In genomic region chr6:38149483-38149882, GRCm38 (mm10) we compare ENCODE assay signal across 26 mouse cellular contexts. TPM values are rescaled to one million over a fixed set of nuclear protein-coding genes. Genes with fewer than 3 reads are reported as not detected.
DNase-seq lines count a peak whose midpoint lies in the region; ATAC-seq and TF ChIP-seq lines count a peak whose summit lies in the region.
"Had no signal": no experiment of that assay in that cellular context is flagged by ENCODE, and none has a peak within 500 bp of the region (broad histone marks: within the 10 kb centered on the region; RNA-seq: fewer than 3 reads in every experiment).

No protein-coding gene starts in this region.

- H3K9me3 ChIP-seq in forebrain, embryonic 11.5 days (ENCODE audit: control insufficient read depth, low read length) = no peaks in the 10 kb centered on the region
- no peaks in the 10 kb centered on the region for H3K9me3 ChIP-seq in forebrain, postnatal 0 days (ENCODE audit: low read length)
- no peaks in the 10 kb centered on the region for H3K9me3 ChIP-seq in limb, embryonic 11.5 days (ENCODE audit: control insufficient read depth, low read length)
- H3K9me3 ChIP-seq in limb, embryonic 10.5 days (replicated peaks) = no peaks in the 10 kb centered on the region
- H3K9me3 ChIP-seq: G1E had no signal

- peak; percentile 50 for DNase-seq in forebrain, embryonic 11.5 days (ENCODE audit: low spot score)
- no peak for DNase-seq in forebrain, postnatal 0 days
- DNase-seq in heart, adult 11 months = peak; percentile 68
- no peak for DNase-seq in heart, postnatal 14 days
- no peak for DNase-seq in limb, embryonic 11.5 days (ENCODE audit: low spot score)
- DNase-seq in limb, embryonic 10.5 days (ENCODE audit: low spot score) = no peak
- DNase-seq in retina, postnatal 1 day = peak; percentile 21
- no peak for DNase-seq in retina, embryonic 14.5 days (ENCODE audit: low spot score)
- DNase-seq: adrenal gland, adult 2 months; adrenal gland, adult 8-10 months; adrenal gland, postnatal 10 days; adrenal gland, postnatal 14 days; adrenal gland, postnatal 25 days; adrenal gland, postnatal 36 days; B cell, adult 2 months; cerebellum, adult 11 months; cerebellum, adult 11-12 months had no signal

- no peaks in the 10 kb centered on the region; the same call in 1 of the 2 replicates for H3K36me3 ChIP-seq in forebrain, embryonic 11.5 days (ENCODE audit: control insufficient read depth, insufficient read depth, low read length)
- peaks cover 51% of the 10 kb centered on the region for H3K36me3 ChIP-seq in forebrain, postnatal 0 days (ENCODE audit: insufficient read depth)
- H3K36me3 ChIP-seq in limb, embryonic 11.5 days (ENCODE audit: control insufficient read depth, insufficient read depth, low read length) = peaks cover 5% of the 10 kb centered on the region; the same call in 1 of the 2 replicates
- peaks cover 74% of the 10 kb centered on the region for H3K36me3 ChIP-seq in limb, embryonic 10.5 days
- H3K36me3 ChIP-seq: G1E had no signal

- H3K4me2 ChIP-seq in forebrain, embryonic 11.5 days (ENCODE audit: low read depth, low read length, severe bottlenecking) = no peak overlapping the region
- no peak overlapping the region for H3K4me2 ChIP-seq in forebrain, postnatal 0 days (ENCODE audit: low read depth)
- no peak overlapping the region for H3K4me2 ChIP-seq in limb, embryonic 11.5 days (ENCODE audit: low read depth, severe bottlenecking)

- 80% methylated on average over 19 of the region's 19 CpGs for WGBS in forebrain, embryonic 11.5 days
- WGBS in forebrain, postnatal 0 days = 78% methylated on average over 19 of the region's 19 CpGs
- WGBS in limb, embryonic 11.5 days = 89% methylated on average over 19 of the region's 19 CpGs
- WGBS in limb, embryonic 10.5 days = 91% methylated on average over 19 of the region's 19 CpGs

- H3K27me3 ChIP-seq in forebrain, embryonic 11.5 days (ENCODE audit: control insufficient read depth, insufficient read depth, low read length) = no peaks in the 10 kb centered on the region
- H3K27me3 ChIP-seq in forebrain, postnatal 0 days (ENCODE audit: insufficient read depth, low read length) = no peaks in the 10 kb centered on the region
- H3K27me3 ChIP-seq in limb, embryonic 11.5 days (ENCODE audit: control insufficient read depth, insufficient read depth, low read length) = no peaks in the 10 kb centered on the region
- H3K27me3 ChIP-seq in limb, embryonic 10.5 days (ENCODE audit: low read depth, poor library complexity, severe bottlenecking) = no peaks in the 10 kb centered on the region
- H3K27me3 ChIP-seq: CH12.LX, Patski had no signal

- H3K4me3 ChIP-seq in forebrain, embryonic 11.5 days (ENCODE audit: low read depth, low read length) = no peak overlapping the region
- no peak overlapping the region for H3K4me3 ChIP-seq in forebrain, postnatal 0 days (ENCODE audit: low read depth, low read length)
- H3K4me3 ChIP-seq in limb, embryonic 11.5 days (ENCODE audit: low read depth, low read length) = no peak overlapping the region
- H3K4me3 ChIP-seq in limb, embryonic 10.5 days = no peak overlapping the region

- no peaks in the 10 kb centered on the region for H3K4me1 ChIP-seq in forebrain, embryonic 11.5 days (replicated peaks; ENCODE audit: control insufficient read depth, insufficient read depth, low read length)
- H3K4me1 ChIP-seq in forebrain, postnatal 0 days (ENCODE audit: insufficient read depth) = no peaks in the 10 kb centered on the region
- H3K4me1 ChIP-seq in limb, embryonic 11.5 days (ENCODE audit: control insufficient read depth, insufficient read depth, low read length) = no peaks in the 10 kb centered on the region; the same call in 1 of the 2 replicates
- H3K4me1 ChIP-seq in limb, embryonic 10.5 days = peaks cover 17% of the 10 kb centered on the region

- TF ChIP-seq CTCF in forebrain, postnatal 0 days (IDR thresholded peaks at IDR 0.05; ENCODE audit: low read depth) = no peak

- intact Hi-C loops in heart, postnatal 14 days (cut with DNase I) = no loop called here

- H3K27ac ChIP-seq in forebrain, embryonic 11.5 days (ENCODE audit: low read depth, low read length) = no peak overlapping the region
- H3K27ac ChIP-seq in forebrain, postnatal 0 days (ENCODE audit: low read depth, low read length) = no peak overlapping the region
- H3K27ac ChIP-seq in limb, embryonic 11.5 days (replicated peaks; ENCODE audit: low read depth, low read length) = no peak overlapping the region
- no peak overlapping the region for H3K27ac ChIP-seq in limb, embryonic 10.5 days

- no peak for ATAC-seq in forebrain, embryonic 11.5 days (replicated peaks; ENCODE audit: low FRiP score)
- ATAC-seq in forebrain, postnatal 0 days = no peak
- ATAC-seq in limb, embryonic 11.5 days (ENCODE audit: insufficient number of reproducible peaks, low FRiP score, low TSS enrichment, low read depth) = 0 out of 2 replicates have a peak, but pooled peaks have one; percentile 36
- ATAC-seq: activated CD4-positive, CD25-positive, alpha-beta regulatory T cell, adult 4 months; CD4-positive, CD25-positive, alpha-beta regulatory T cell, adult 4 months; Patski had no signal

- no peak overlapping the region for H3K9ac ChIP-seq in forebrain, embryonic 11.5 days (ENCODE audit: low read length)
- H3K9ac ChIP-seq in forebrain, postnatal 0 days = no peak overlapping the region
- H3K9ac ChIP-seq in limb, embryonic 11.5 days (ENCODE audit: low read length) = no peak overlapping the region

RNA-seq across cellular contexts. Expression of gene Atp6v0a4, which starts 25.1 kb away (rescaled TPM):
- not detected in 2 replicates for polyA plus RNA-seq in forebrain, embryonic 11.5 days (2014; fragmentation: Nextera tagmentation; extraction: Ambion mirVana)
- total RNA-seq in forebrain, postnatal 0 days (2014; rRNA removed) = 0.33 and 2.6 TPM in 2 replicates
- polyA plus RNA-seq in forebrain, postnatal 0 days (2015; fragmentation: Nextera tagmentation; extraction: Ambion mirVana) = 0.14 and 0.15 TPM in 2 replicates
- 1 to 10 TPM; 2.8 to 3.5 TPM for total RNA-seq in heart, postnatal 14 days (2021)
- not detected in 2 replicates for polyA plus RNA-seq in limb, embryonic 11.5 days (2014; fragmentation: Nextera tagmentation; extraction: Ambion mirVana)
- polyA plus RNA-seq in limb, embryonic 10.5 days (2016; fragmentation: Nextera tagmentation; extraction: Ambion mirVana) = not detected in 2 replicates
- total RNA-seq: CH12.LX, G1E had no signal
- polyA plus RNA-seq: activated CD4-positive, CD25-positive, alpha-beta regulatory T cell, adult 4 months; CD4-positive, CD25-positive, alpha-beta regulatory T cell, adult 4 months; G1E had no signal

RNA-seq across cellular contexts. Expression of gene Tmem213, which starts 40.4 kb away (rescaled TPM):
- not detected in 2 replicates for polyA plus RNA-seq in forebrain, embryonic 11.5 days (2014; fragmentation: Nextera tagmentation; extraction: Ambion mirVana)
- total RNA-seq in forebrain, postnatal 0 days (2014; rRNA removed) = not detected in 2 replicates
- not detected in 2 replicates for polyA plus RNA-seq in forebrain, postnatal 0 days (2015; fragmentation: Nextera tagmentation; extraction: Ambion mirVana)
- not detected for total RNA-seq in heart, postnatal 14 days (2021)
- not detected in 2 replicates for polyA plus RNA-seq in limb, embryonic 11.5 days (2014; fragmentation: Nextera tagmentation; extraction: Ambion mirVana)
- not detected in 2 replicates for polyA plus RNA-seq in limb, embryonic 10.5 days (2016; fragmentation: Nextera tagmentation; extraction: Ambion mirVana)
- total RNA-seq: adrenal gland, adult 18-20 months; adrenal gland, adult 2 months; adrenal gland, adult 8-10 months; adrenal gland, postnatal 10 days; adrenal gland, postnatal 14 days; adrenal gland, postnatal 25 days; adrenal gland, postnatal 36 days; CH12.LX; ES-E14; G1E; MEL had no signal
- polyA plus RNA-seq: activated CD4-positive, CD25-positive, alpha-beta regulatory T cell, adult 4 months; adrenal gland, adult 2 months; C2C12; CD4-positive, CD25-positive, alpha-beta regulatory T cell, adult 4 months; G1E; Patski had no signal

Comparison
In these comparisons a context has a peak if more than half of its experiments do, and no peak if none do; other contexts are left out.
1. DNase-seq: peak in forebrain, embryonic 11.5 days (single experiment), heart, adult 11 months (single experiment) and retina, postnatal 1 day (single experiment); none in forebrain, postnatal 0 days (single experiment), heart, postnatal 14 days (0 of 2), limb, embryonic 11.5 days (single experiment), limb, embryonic 10.5 days (single experiment) and retina, embryonic 14.5 days (single experiment).